Mouse (Mus musculus) adrenal gland (tissue): ENCODE data around the gene Hus1.

Source experiments
- intact Hi-C: fragments of 180-260 bp; cut with DNase I; formaldehyde crosslinking; loops from one replicate; pipeline ENCODE4 v1.15.1; 2025
- long read RNA-seq, 2 experiments: library from polyadenylated mRNA; unstranded; transcript quantifications; one replicate each; pipeline ENCODE4 v2.0.0; 2020; ENCODE audit warnings: borderline replicate concordance in 1 of 2; ENCODE audit not compliant: insufficient replicate concordance in 1 of 2

Hus1 gene
- long read RNA-seq, experiment 1, full-length matches to known transcripts: 1 of 2 reads
- long read RNA-seq, experiment 1, partial matches to known transcripts: 1 of 2 reads
- long read RNA-seq, experiment 1, other reads (novel, unspliced or antisense): 0 of 2 reads
- long read RNA-seq, experiment 2: 0 reads

GRCm38 (mm10) chr11:9010853-9011339 lies at the start of gene Hus1:
TSS of gene Hus1 (minus strand) at chr11:9011191.
- intact Hi-C loops: no loop called here

- intact Hi-C loops: no loop called here
Measured at GRCm38 (mm10) chr11:9060484-9060883, 49.5 kb upstream of the Hus1 start.

GRCm38 (mm10) chr11:9060029-9060428 lies 49.0 kb upstream of the Hus1 start:
- intact Hi-C loops: no loop called here

- intact Hi-C loops: no loop called here
Measured at GRCm38 (mm10) chr11:9057711-9058110, 46.7 kb upstream of the Hus1 start.

GRCm38 (mm10) chr11:9056937-9057336 lies 45.9 kb upstream of the Hus1 start:
- intact Hi-C loops: no loop called here

- intact Hi-C loops: no loop called here
Measured at GRCm38 (mm10) chr11:9051895-9052294, 40.9 kb upstream of the Hus1 start.

GRCm38 (mm10) chr11:9050241-9050640 lies 39.2 kb upstream of the Hus1 start:
- intact Hi-C loops: no loop called here

GRCm38 (mm10) chr11:9048703-9049060 lies 37.7 kb upstream of the Hus1 start, which contains the start of gene Sun3:
TSS of gene Sun3 (minus strand) at chr11:9048991.
- intact Hi-C loops: no loop called here

- intact Hi-C loops: no loop called here
Measured at GRCm38 (mm10) chr11:9048011-9048702, 37.2 kb upstream of the Hus1 start, which contains the start of gene Gm11992. TSS of gene Gm11992 (plus strand) at chr11:9048594.

GRCm38 (mm10) chr11:9047044-9047443 lies 36.1 kb upstream of the Hus1 start:
- intact Hi-C loops: no loop called here

GRCm38 (mm10) chr11:9046546-9046945 lies 35.6 kb upstream of the Hus1 start:
- intact Hi-C loops: no loop called here

- intact Hi-C loops: no loop called here
Measured at GRCm38 (mm10) chr11:9031530-9031929, 20.5 kb upstream of the Hus1 start.

- intact Hi-C loops: no loop called here
Measured at GRCm38 (mm10) chr11:9025211-9025610, 14.2 kb upstream of the Hus1 start.

- intact Hi-C loops: no loop called here
Measured at GRCm38 (mm10) chr11:9024782-9025181, 13.8 kb upstream of the Hus1 start.

- intact Hi-C loops: no loop called here
Measured at GRCm38 (mm10) chr11:9020207-9020606, 9.2 kb upstream of the Hus1 start.

GRCm38 (mm10) chr11:9018491-9019267 lies 7.7 kb upstream of the Hus1 start:
- intact Hi-C loops: no loop called here

GRCm38 (mm10) chr11:9014740-9015139 lies 3.7 kb upstream of the Hus1 start:
- intact Hi-C loops: no loop called here

- intact Hi-C loops: no loop called here
Measured at GRCm38 (mm10) chr11:9011348-9011747, 357 bp upstream of the Hus1 start.

GRCm38 (mm10) chr11:9010416-9010815 lies 575 bp downstream of the Hus1 start:
- intact Hi-C loops: no loop called here

- intact Hi-C loops: no loop called here
Measured at GRCm38 (mm10) chr11:9008761-9009160, 2.2 kb downstream of the Hus1 start.

- intact Hi-C loops: no loop called here
Measured at GRCm38 (mm10) chr11:8988084-8988483, 22.9 kb downstream of the Hus1 start.

GRCm38 (mm10) chr11:8986058-8986457 lies 24.9 kb downstream of the Hus1 start:
- intact Hi-C loops: no loop called here
